Mouse (Mus musculus): ENCODE results near the gene Pigf.

The Pigf gene

GRCm38 (mm10) chr17:86967536-86968525 lies 57.4 kb downstream of the Pigf start:
- DNase-seq (ENCODE audit: low spot score): no peak

- DNase-seq (ENCODE audit: low spot score): no peak
These were observed 58.2 kb downstream of the Pigf start for GRCm38 (mm10) chr17:86967048-86967447.

- no peak for DNase-seq (ENCODE audit: low spot score)
These were observed 59.2 kb downstream of the Pigf start for GRCm38 (mm10) chr17:86966040-86966439.

- DNase-seq (ENCODE audit: low spot score): no peak
These were observed 60.1 kb downstream of the Pigf start for GRCm38 (mm10) chr17:86965121-86965520.

- DNase-seq (ENCODE audit: low spot score): peak; percentile 88
These were observed 60.7 kb downstream of the Pigf start for GRCm38 (mm10) chr17:86964502-86964901.

- peak; percentile 22 for DNase-seq (ENCODE audit: low spot score)
These were observed 61.2 kb downstream of the Pigf start for GRCm38 (mm10) chr17:86964041-86964440.

GRCm38 (mm10) chr17:86963586-86963902 lies 61.7 kb downstream of the Pigf start:
- DNase-seq (ENCODE audit: low spot score): peak; percentile 46

GRCm38 (mm10) chr17:86962894-86963585 lies 62.2 kb downstream of the Pigf start, which contains the start of gene Rhoq:
TSS of gene Rhoq (plus strand) at chr17:86963082.
- DNase-seq (ENCODE audit: low spot score): peak; percentile 88

GRCm38 (mm10) chr17:86962297-86962893 lies 62.8 kb downstream of the Pigf start:
- peak; percentile 92 for DNase-seq (ENCODE audit: low spot score)

GRCm38 (mm10) chr17:86961301-86961841 lies 63.8 kb downstream of the Pigf start:
- DNase-seq (ENCODE audit: low spot score): peak; percentile 51

- DNase-seq (ENCODE audit: low spot score): no peak
These were observed 67.2 kb downstream of the Pigf start for GRCm38 (mm10) chr17:86957968-86958367.

- DNase-seq (ENCODE audit: low spot score): no peak
These were observed 68.0 kb downstream of the Pigf start for GRCm38 (mm10) chr17:86957239-86957638.

GRCm38 (mm10) chr17:86948801-86949200 lies 76.4 kb downstream of the Pigf start:
- DNase-seq (ENCODE audit: low spot score): no peak

- no peak for DNase-seq (ENCODE audit: low spot score)
These were observed 77.1 kb downstream of the Pigf start, which contains the start of gene Atp6v1e2 for GRCm38 (mm10) chr17:86947840-86948796. TSS of gene Atp6v1e2 (minus strand) at chr17:86947897.

Data from MN1 (cell line).